Mouse (Mus musculus) testis, adult 2 months (tissue): ENCODE data around the gene Rnf126.

Experiments used
- CTCF ChIP-seq: fragments of 200-500 bp; IDR thresholded peaks from 2 replicates; pipeline ENCODE4 v1.5.1; 2012; ENCODE audit warnings: low read depth, mild to moderate bottlenecking, inconsistent platforms, low read length, moderate library complexity; ENCODE audit not compliant: control insufficient read depth, insufficient read depth, insufficient replicate concordance
- POLR2A ChIP-seq: fragments of 200-500 bp; IDR thresholded peaks from 2 replicates; pipeline ENCODE4 v1.6.1; 2012; ENCODE audit warnings: low read depth, mild to moderate bottlenecking, inconsistent platforms, low read length, moderate library complexity; ENCODE audit not compliant: control insufficient read depth

GRCm38 (mm10) chr10:79781139-79781538 lies 14.4 kb upstream of the Rnf126 start:
- TF ChIP-seq CTCF, result no peak
- no peak for TF ChIP-seq POLR2A
